Mouse (Mus musculus) embryonic facial prominence, embryonic 15.5 days (tissue): Measurements from ENCODE around the gene Rgs6. TPM values are rescaled to one million over a fixed set of nuclear protein-coding genes. Genes with fewer than 3 reads are reported as not detected.

Source experiments
- ATAC-seq: fragments of 200-750 bp; cut with Nextera tagmentation; 2 replicates; pipeline ENCODE4 v1.8.0; 2017; ENCODE audit warnings: low read depth, moderate TSS enrichment; ENCODE audit not compliant: insufficient number of reproducible peaks, low FRiP score, low TSS enrichment
- H3K27ac ChIP-seq: fragments of 300-500 bp; sonication (generic); replicated peaks from 2 replicates; pipeline ENCODE4 v1.5.1; 2015; ENCODE audit warnings: mild to moderate bottlenecking, inconsistent platforms
- H3K27me3 ChIP-seq: fragments of 300-500 bp; sonication (generic); 2 replicates; pipeline ENCODE4 v1.6.1; 2015; ENCODE audit warnings: inconsistent platforms
- H3K36me3 ChIP-seq: fragments of 300-500 bp; sonication (generic); 2 replicates; pipeline ENCODE4 v1.6.1; 2015; ENCODE audit warnings: mild to moderate bottlenecking, inconsistent platforms
- H3K4me1 ChIP-seq: fragments of 300-500 bp; sonication (generic); 2 replicates; pipeline ENCODE4 v1.6.1; 2015; ENCODE audit warnings: inconsistent platforms
- H3K4me2 ChIP-seq: fragments of 300-500 bp; sonication (generic); replicated peaks from 2 replicates; pipeline ENCODE4 v1.6.1; 2015; ENCODE audit warnings: mild to moderate bottlenecking, inconsistent platforms
- H3K4me3 ChIP-seq: fragments of 300-500 bp; sonication (generic); replicated peaks from 2 replicates; pipeline ENCODE4 v1.5.1; 2015; ENCODE audit warnings: mild to moderate bottlenecking, inconsistent platforms
- H3K9ac ChIP-seq: fragments of 300-500 bp; sonication (generic); 2 replicates; pipeline ENCODE4 v1.6.1; 2015; ENCODE audit warnings: inconsistent platforms
- H3K9me3 ChIP-seq: fragments of 300-500 bp; sonication (generic); replicated peaks from 2 replicates; pipeline ENCODE4 v1.6.1; 2016; ENCODE audit warnings: inconsistent platforms
- WGBS: fragments of 180-500 bp; shearing (Covaris S2); methylation state at CpG from one replicate; pipeline ENCODE4 v1.1.7; 2015; 5-methylcytosine and 5-hydroxymethylcytosine counted together
- polyA plus RNA-seq: library from polyadenylated mRNA; unstranded; fragments of >200 nt; fragmentation: Nextera tagmentation; extraction: Ambion mirVana; gene quantifications from 2 replicates; pipeline ENCODE4 v1.2.1, GENCODE M21; 2015

Rgs6 gene
- polyA plus RNA-seq, 1 experiment from 2014 or later = 5.3 TPM

DNA sequence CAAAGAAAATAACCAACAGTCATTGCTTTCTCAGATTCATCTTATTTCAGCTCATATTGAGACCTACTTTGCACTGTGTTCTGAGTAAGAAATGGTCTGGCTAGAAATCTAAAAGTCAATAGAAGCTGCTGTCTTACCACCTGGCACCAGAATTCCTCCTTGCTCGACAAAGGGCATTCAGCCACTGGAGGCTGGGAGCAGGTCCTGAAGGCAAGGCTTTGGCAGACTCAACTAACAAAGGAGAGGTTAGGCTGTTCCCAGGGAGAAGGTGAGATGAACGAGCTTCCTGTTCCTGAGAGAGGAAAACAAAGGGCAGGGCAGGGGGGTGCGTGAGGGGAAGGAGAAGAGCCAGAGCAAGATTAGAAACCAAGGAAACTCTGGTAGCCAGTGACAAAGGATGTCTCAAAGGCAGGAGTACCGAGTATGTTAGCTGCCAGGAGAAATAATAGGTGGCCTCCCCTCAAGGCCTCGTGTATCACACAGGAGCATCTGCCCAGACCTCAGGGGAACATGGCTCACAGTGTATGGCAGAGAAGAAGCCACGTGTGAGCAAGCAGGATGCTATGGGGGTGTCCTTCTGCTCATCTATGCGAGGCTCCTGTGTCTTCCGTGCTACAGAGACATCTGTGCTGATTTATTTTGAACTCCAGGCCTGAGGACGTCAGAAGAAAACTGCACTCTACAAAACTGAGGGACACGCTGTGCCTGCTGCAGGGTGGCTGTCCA, 510.7 kb downstream of the Rgs6 start:
- H3K9me3 ChIP-seq = no peaks in the 10 kb centered on the region
- WGBS = 51% methylated on average over 10 of the region's 10 CpGs
- H3K36me3 ChIP-seq = no peaks in the 10 kb centered on the region
- no peaks in the 10 kb centered on the region for H3K27me3 ChIP-seq
- no peak overlapping the region for H3K9ac ChIP-seq
- H3K4me2 ChIP-seq = no peak overlapping the region
- no peaks in the 10 kb centered on the region for H3K4me1 ChIP-seq
- no peak for ATAC-seq
- no peak overlapping the region for H3K27ac ChIP-seq
- H3K4me3 ChIP-seq = no peak overlapping the region

DNA sequence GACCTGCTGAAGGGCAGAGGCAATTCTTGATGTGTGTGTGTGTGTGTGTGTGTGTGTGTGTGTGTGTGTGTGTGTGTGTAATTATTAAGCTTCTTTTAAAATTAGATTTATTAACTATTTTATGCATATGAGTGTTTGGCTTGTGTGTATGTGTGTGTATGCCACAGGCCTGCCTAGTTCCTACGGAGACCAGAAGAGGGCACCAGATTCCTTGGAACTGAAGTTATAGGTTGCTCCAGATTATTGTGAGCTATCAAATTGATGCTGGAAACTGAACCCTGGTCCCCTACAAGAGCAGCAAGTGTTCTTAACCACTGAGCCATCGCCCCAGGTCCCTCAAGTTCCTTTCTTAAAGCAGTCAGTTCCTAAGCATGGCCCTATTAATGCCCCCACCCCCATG, 511.8 kb downstream of the Rgs6 start:
- no peaks in the 10 kb centered on the region for H3K27me3 ChIP-seq
- H3K9ac ChIP-seq = no peak overlapping the region
- H3K4me1 ChIP-seq = no peaks in the 10 kb centered on the region
- no peak overlapping the region for H3K4me2 ChIP-seq
- no peak overlapping the region for H3K27ac ChIP-seq
- no peaks in the 10 kb centered on the region for H3K9me3 ChIP-seq
- no peak overlapping the region for H3K4me3 ChIP-seq
- no peaks in the 10 kb centered on the region for H3K36me3 ChIP-seq
- WGBS = 88% methylated on average over 2 of the region's 2 CpGs
- no peak for ATAC-seq

DNA sequence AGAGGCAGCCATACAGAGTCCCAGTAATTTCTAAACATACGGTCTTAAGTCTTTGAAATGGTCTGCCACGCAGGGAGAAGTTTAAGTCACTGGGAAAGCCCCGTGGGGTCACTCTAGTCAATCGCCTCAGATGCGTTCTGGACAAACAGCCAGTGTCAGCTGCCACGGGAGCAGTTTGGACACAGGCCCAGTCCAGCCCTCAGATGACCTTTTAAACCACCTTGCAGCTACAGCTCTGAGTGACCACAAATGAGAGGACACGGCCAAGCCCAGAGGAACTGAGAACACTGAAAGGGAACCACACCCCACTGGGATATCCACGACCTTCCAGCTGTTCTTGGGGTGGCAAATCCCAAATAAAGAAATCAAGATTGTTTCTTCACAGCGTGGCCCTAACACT, 512.3 kb downstream of the Rgs6 start:
- H3K27me3 ChIP-seq = no peaks in the 10 kb centered on the region
- no peak overlapping the region for H3K4me2 ChIP-seq
- no peak overlapping the region for H3K9ac ChIP-seq
- H3K4me3 ChIP-seq = no peak overlapping the region
- H3K36me3 ChIP-seq = no peaks in the 10 kb centered on the region
- no peaks in the 10 kb centered on the region for H3K4me1 ChIP-seq
- 74% methylated on average over 9 of the region's 9 CpGs for WGBS
- no peak overlapping the region for H3K27ac ChIP-seq
- no peaks in the 10 kb centered on the region for H3K9me3 ChIP-seq
- no peak for ATAC-seq

DNA sequence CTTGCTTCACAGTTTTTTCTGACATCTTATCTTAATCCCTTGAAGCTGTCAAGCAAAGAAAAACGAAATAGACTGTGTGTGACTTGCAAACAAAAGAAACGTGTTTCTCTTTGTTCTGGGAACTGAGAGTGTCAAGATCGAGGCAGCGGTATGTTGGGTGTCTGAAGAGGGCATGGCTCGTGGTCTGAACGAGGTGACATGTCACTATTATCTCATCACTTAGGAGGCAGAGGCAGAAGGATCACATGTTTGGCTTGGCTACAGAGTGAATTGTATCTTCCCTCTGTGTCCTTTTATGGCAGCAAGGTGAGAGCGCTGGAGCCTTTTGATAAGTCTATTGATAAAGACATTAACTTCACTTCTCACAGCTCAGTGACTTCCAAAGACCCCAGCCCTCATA, 512.8 kb downstream of the Rgs6 start:
- Histone ChIP-seq H3K4me1 (no peaks in the 10 kb centered on the region), H3K27ac (no peak overlapping the region), H3K4me3 (no peak overlapping the region), H3K9ac (no peak overlapping the region), H3K36me3 (no peaks in the 10 kb centered on the region), H3K27me3 (no peaks in the 10 kb centered on the region), H3K9me3 (no peaks in the 10 kb centered on the region), H3K4me2 (no peak overlapping the region)
- ATAC-seq = no peak
- WGBS = 73% methylated on average over 7 of the region's 7 CpGs

DNA sequence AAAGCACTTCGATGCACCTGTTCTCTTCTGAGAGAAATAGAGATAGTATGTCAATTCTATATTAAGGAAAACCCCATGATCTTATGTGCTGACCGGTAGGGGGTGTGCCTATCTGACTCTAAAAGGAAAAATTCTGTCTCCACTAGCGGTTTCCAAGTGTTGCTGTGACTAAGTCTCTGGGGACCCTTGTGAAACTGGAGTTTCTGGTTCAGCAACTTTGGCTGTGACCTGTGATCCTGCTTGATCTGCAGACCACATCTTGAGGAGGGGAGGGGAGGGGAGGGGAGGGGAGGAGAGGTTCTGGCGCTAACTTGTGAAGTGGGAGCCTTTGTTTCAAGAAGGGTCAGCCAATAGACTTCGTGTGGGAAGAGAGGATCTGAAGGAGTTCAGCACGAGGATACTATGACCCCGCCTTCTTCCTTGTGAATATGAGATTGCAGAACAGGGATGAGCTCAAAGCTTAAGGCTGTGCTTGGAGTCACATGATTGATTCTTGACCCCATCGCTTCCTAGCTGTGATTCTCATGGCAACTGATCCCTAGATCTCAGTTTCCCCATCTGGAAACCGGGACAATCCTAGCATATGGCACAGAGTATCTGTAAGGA, 517.5 kb downstream of the Rgs6 start:
- ATAC-seq = no peak
- 50% methylated on average over 9 of the region's 9 CpGs for WGBS
- H3K4me2 ChIP-seq = no peak overlapping the region
- no peaks in the 10 kb centered on the region for H3K36me3 ChIP-seq
- H3K27ac ChIP-seq = no peak overlapping the region
- H3K9ac ChIP-seq = no peak overlapping the region
- no peaks in the 10 kb centered on the region for H3K27me3 ChIP-seq
- H3K9me3 ChIP-seq = no peaks in the 10 kb centered on the region
- H3K4me1 ChIP-seq = no peaks in the 10 kb centered on the region
- no peak overlapping the region for H3K4me3 ChIP-seq

DNA sequence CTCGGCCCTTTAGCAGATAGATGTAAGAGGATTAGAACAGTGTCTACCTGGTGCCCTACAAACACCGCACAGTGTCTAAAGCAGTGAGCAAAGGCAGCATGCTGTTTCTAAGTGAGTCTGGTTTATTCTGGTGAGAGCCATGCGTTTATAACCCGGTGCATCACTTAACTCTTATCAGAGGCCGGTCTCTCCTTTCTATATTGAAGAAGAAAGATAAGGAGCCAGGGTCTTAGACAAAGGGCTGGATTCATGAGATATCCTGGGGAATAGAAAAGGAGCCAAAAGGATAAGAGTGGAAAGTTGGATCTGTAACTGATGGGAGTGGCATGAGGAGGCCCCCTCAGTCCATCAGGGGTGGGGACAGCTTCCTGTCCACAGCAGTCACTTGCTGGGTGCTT, 518.0 kb downstream of the Rgs6 start:
- Histone ChIP-seq H3K4me3 (no peak overlapping the region), H3K9ac (no peak overlapping the region), H3K4me1 (no peaks in the 10 kb centered on the region), H3K4me2 (no peak overlapping the region), H3K9me3 (no peaks in the 10 kb centered on the region), H3K27me3 (no peaks in the 10 kb centered on the region), H3K27ac (no peak overlapping the region), H3K36me3 (no peaks in the 10 kb centered on the region)
- 82% methylated on average over 5 of the region's 5 CpGs for WGBS
- no peak for ATAC-seq

DNA sequence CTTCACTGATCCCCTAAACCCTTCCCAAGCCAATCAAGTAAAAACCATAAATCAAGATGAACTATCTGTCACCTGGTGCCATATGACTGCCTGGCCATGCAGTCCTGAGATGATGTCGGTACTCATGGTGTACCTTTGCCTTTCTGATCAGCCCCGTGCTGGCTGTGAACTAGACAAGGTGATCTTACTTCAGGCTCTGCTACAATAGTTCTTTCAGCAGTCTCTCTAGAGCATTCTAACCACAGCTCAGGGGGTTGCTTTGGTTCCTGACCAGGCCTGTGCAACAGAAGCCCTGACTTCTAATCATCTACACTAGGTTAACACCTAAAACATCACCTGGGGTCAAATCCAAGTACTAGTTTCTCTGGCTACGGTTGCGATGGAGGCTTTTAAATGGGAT, 521.4 kb downstream of the Rgs6 start:
- ATAC-seq = no peak
- Histone ChIP-seq H3K36me3 (no peaks in the 10 kb centered on the region), H3K4me2 (no peak overlapping the region), H3K9ac (no peak overlapping the region), H3K9me3 (no peaks in the 10 kb centered on the region), H3K27me3 (no peaks in the 10 kb centered on the region), H3K27ac (no peak overlapping the region), H3K4me1 (no peaks in the 10 kb centered on the region), H3K4me3 (no peak overlapping the region)
- WGBS = 92% methylated on average over 4 of the region's 4 CpGs

DNA sequence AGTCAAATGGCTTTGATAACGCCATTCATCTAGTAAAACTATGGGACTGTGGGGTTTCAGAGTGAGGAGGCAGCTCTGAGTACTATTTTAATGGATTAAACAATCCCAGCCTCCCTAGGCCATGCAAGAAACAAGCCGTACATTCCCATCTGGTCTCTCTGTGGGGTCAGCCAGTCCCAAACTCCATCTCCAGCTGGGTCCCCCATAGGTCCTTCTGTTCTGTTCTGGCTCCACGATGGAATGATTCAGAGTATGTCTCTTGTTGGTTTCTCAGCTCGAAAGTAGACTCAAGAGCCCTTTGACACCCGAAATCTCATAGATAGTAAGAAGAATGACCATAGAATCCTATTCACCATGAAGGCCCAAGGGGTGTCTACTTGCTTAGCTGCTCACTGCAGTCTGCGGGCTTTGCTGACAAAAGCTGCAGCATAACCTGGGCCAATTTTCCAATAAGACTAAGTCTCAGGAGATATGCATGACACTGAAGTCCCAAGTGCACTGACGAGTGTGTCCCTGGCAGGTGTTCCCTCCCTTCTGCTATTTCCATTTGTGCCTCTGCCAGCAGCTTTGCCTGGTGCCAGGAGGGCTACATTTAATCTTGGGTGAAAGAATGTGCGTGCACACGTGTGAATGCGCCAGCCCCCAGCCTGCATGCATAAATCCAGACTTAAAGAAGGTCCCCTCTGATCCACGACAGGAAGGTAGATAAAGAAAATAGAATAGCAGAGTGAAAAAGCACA, 522.0 kb downstream of the Rgs6 start:
- H3K4me3 ChIP-seq = no peak overlapping the region
- WGBS = 69% methylated on average over 11 of the region's 11 CpGs
- H3K4me2 ChIP-seq = no peak overlapping the region
- H3K9me3 ChIP-seq = no peaks in the 10 kb centered on the region
- H3K36me3 ChIP-seq = no peaks in the 10 kb centered on the region
- no peak overlapping the region for H3K27ac ChIP-seq
- no peak for ATAC-seq
- no peaks in the 10 kb centered on the region for H3K27me3 ChIP-seq
- no peaks in the 10 kb centered on the region for H3K4me1 ChIP-seq
- no peak overlapping the region for H3K9ac ChIP-seq

DNA sequence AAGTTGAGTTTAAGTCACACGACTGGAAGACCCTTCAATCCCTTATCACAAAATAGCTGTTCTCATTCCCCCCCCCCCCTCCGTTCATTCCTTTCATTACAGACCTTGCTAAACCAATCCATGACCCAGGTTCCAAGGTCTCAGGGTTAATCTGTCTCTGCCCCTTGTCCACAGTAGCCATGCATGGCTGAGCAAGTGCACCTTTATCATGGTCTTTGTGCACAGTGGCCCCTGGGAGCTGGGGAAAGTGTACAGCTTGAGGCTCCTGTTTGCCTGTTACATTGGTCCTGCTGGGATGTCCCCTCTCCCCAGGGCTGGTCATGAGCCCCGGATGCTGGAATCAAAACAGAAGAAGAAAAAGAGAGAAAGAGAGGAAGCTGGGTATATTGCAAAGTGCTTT, 522.6 kb downstream of the Rgs6 start:
- H3K27ac ChIP-seq = no peak overlapping the region
- no peaks in the 10 kb centered on the region for H3K27me3 ChIP-seq
- no peak overlapping the region for H3K4me3 ChIP-seq
- no peak overlapping the region for H3K4me2 ChIP-seq
- H3K9me3 ChIP-seq = no peaks in the 10 kb centered on the region
- no peaks in the 10 kb centered on the region for H3K36me3 ChIP-seq
- H3K9ac ChIP-seq = no peak overlapping the region
- 70% methylated on average over 3 of the region's 3 CpGs for WGBS
- no peak for ATAC-seq
- no peaks in the 10 kb centered on the region for H3K4me1 ChIP-seq

DNA sequence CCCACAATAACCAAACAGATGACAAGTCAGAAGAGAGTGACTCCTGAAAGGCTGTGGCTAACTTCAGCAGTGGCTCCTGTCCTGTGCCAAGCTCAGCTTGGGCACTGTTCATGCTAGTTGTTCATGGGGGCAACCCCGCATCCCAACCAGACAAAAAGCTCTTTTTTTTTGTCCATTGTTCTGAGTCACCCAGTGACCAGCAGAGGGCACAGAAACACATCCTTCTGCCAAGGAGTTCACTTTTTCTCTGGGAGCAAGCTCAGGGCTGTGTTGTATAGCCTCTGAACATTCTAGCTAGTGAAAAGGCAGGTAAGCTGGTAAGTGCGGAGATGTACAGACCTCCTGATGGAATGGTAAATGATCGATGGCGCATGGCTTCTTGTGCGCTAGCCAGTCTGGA, 524.2 kb downstream of the Rgs6 start:
- Histone ChIP-seq H3K9me3 (no peaks in the 10 kb centered on the region), H3K27ac (no peak overlapping the region), H3K9ac (no peak overlapping the region), H3K27me3 (no peaks in the 10 kb centered on the region), H3K36me3 (no peaks in the 10 kb centered on the region), H3K4me3 (no peak overlapping the region), H3K4me2 (no peak overlapping the region), H3K4me1 (no peaks in the 10 kb centered on the region)
- ATAC-seq = no peak
- 83% methylated on average over 5 of the region's 5 CpGs for WGBS

DNA sequence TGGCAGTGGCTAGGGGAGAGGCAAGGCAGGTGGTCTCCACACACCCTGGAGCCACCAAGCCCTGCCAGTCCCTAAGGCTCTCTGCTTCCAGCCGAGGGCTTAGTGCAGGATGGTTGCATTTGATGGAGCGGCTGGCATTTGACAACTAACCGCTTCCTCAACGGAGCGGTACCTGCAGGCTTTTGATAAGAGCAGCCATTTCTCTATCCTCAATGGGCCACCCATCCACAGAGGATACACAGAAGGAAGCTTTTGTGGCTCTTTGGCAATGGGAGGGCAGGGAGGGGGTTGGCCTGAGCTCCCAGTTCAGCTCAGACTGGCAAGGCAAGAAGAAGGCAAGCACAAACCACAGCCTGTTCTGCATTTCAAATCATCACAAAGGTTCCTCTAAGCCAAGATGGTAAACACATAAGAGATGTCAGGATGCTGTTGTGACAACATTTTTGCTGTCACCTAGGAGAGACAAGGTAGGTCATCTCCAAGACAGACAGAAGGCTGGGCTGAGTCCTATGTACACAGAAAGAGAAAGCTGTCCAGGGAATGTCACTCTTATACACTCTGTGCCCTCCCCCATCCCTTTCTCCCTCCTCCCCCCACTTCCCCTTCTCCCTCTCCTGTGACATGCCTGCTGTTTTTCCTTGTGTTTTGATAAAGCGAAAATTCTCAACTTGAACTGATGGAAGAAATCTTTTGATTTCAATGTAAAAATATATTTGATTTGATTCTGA, 525.0 kb downstream of the Rgs6 start:
- Histone ChIP-seq H3K9ac (no peak overlapping the region), H3K4me3 (no peak overlapping the region), H3K27ac (no peak overlapping the region), H3K27me3 (no peaks in the 10 kb centered on the region), H3K4me2 (no peak overlapping the region), H3K36me3 (no peaks in the 10 kb centered on the region), H3K4me1 (no peaks in the 10 kb centered on the region), H3K9me3 (no peaks in the 10 kb centered on the region)
- 63% methylated on average over 6 of the region's 6 CpGs for WGBS
- ATAC-seq = no peak
